Mouse (Mus musculus): Measurements from ENCODE around the gene Sbsn. TPM values are rescaled to one million over a fixed set of nuclear protein-coding genes. Genes with fewer than 3 reads are reported as not detected.

The Sbsn gene
- polyA plus RNA-seq, 2 experiments, result 0.37 TPM; not detected in 1

GRCm38 (mm10) chr7:30744022-30744598 lies 7.2 kb upstream of the Sbsn start:
- no peaks in the 10 kb centered on the region for H3K27me3 ChIP-seq (ENCODE audit: control insufficient read depth, insufficient read depth, low read length)
- 32% methylated on average over 4 of the region's 4 CpGs for WGBS (ENCODE audit: insufficient replicate concordance)
- no peak overlapping the region for H3K4me2 ChIP-seq (ENCODE audit: low read depth)
- no peak for DNase-seq (ENCODE audit: low read depth in 3 of 3, low spot score in 3 of 3)
- no peak for ATAC-seq (ENCODE audit: insufficient read depth)
- TF ChIP-seq EP300 (IDR thresholded peaks at IDR 0.05; ENCODE audit: low read depth) (no peak), CTCF (IDR thresholded peaks at IDR 0.05; ENCODE audit: low read depth) (no peak)
- no peaks in the 10 kb centered on the region for H3K36me3 ChIP-seq (replicated peaks; ENCODE audit: control insufficient read depth, insufficient read depth, low read depth)
- no peaks in the 10 kb centered on the region for H3K9me3 ChIP-seq (ENCODE audit: control insufficient read depth, low read length)
- H3K4me1 ChIP-seq (replicated peaks; ENCODE audit: control insufficient read depth in 2 of 2, insufficient read depth in 2 of 2, low read length in 1 of 2), result no peaks in the 10 kb centered on the region; a peak in 1 of 4 replicates
- no peak overlapping the region for H3K4me3 ChIP-seq (ENCODE audit: insufficient read depth in 1 of 2, low read depth in 2 of 2, low read length in 2 of 2)
- H3K9ac ChIP-seq (replicated peaks), result no peak overlapping the region
- H3K27ac ChIP-seq, result no peak overlapping the region

- Histone ChIP-seq H3K4me1 (replicated peaks; ENCODE audit: control insufficient read depth in 2 of 2, insufficient read depth in 2 of 2, low read length in 1 of 2) (no peaks in the 10 kb centered on the region; a peak in 1 of 4 replicates), H3K4me2 (ENCODE audit: low read depth) (no peak overlapping the region), H3K27me3 (ENCODE audit: control insufficient read depth, insufficient read depth, low read length) (no peaks in the 10 kb centered on the region), H3K9ac (replicated peaks) (no peak overlapping the region), H3K27ac (no peak overlapping the region), H3K9me3 (ENCODE audit: control insufficient read depth, low read length) (no peaks in the 10 kb centered on the region), H3K36me3 (replicated peaks; ENCODE audit: control insufficient read depth, insufficient read depth, low read depth) (no peaks in the 10 kb centered on the region), H3K4me3 (ENCODE audit: insufficient read depth in 1 of 2, low read depth in 2 of 2, low read length in 2 of 2) (no peak overlapping the region)
- no peak for ATAC-seq (ENCODE audit: insufficient read depth)
- no peak for DNase-seq (ENCODE audit: low read depth in 3 of 3, low spot score in 3 of 3)
- peak; percentile 52 for TF ChIP-seq CTCF (IDR thresholded peaks at IDR 0.05; ENCODE audit: low read depth)
- TF ChIP-seq EP300 (IDR thresholded peaks at IDR 0.05; ENCODE audit: low read depth), result no peak
- WGBS (ENCODE audit: insufficient replicate concordance), result 71% methylated on average over 7 of the region's 7 CpGs
Observed at GRCm38 (mm10) chr7:30747525-30748204, 3.6 kb upstream of the Sbsn start.

DNA sequence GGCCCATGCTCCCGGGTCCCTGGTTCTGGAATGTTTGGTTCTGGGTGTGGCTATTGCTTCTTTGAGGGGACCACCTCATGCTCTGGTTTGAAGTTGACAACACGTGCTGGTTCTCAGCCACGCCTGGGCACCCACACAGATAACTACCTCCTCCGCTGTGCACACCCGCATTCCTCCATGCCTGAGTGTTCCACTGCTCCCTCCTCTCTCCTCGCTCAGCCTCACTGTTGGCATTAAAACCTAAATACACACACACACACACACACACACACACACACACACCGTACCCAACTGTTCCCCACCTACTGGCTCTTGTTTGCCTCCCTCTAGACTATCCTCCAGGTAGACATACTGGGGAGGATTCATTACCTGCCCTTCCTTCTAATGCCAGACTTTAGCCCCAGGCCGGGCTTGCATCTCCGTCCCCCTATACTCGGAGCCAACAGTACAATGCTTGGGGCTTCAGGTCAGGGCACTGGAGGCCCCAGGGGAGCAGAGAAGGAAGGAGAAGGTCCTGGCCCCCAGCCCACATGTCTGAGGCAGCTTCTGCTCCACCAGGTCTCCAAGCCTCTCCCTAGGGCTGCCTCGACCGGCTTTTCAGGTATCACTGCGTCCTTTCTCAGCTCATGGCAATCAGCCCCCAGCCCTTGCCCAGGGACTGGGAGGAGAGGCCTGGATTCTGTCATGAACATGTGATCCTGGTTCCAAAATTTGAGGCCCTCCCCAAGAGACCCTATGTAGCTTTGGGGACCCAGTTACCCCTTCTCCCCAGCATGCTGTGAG lies 1.3 kb upstream of the Sbsn start:
- TF ChIP-seq EP300 (IDR thresholded peaks at IDR 0.05; ENCODE audit: low read depth) (no peak), CTCF (IDR thresholded peaks at IDR 0.05; ENCODE audit: low read depth) (no peak)
- 66% methylated on average over 13 of the region's 13 CpGs for WGBS (ENCODE audit: insufficient replicate concordance)
- H3K9ac ChIP-seq (replicated peaks), result no peak overlapping the region
- H3K4me2 ChIP-seq (ENCODE audit: low read depth), result no peak overlapping the region
- no peaks in the 10 kb centered on the region for H3K27me3 ChIP-seq (ENCODE audit: control insufficient read depth, insufficient read depth, low read length)
- DNase-seq (ENCODE audit: low read depth in 3 of 3, low spot score in 3 of 3) (no peak), ATAC-seq (ENCODE audit: insufficient read depth) (no peak)
- no peak overlapping the region for H3K4me3 ChIP-seq (ENCODE audit: insufficient read depth in 1 of 2, low read depth in 2 of 2, low read length in 2 of 2)
- H3K27ac ChIP-seq, result no peak overlapping the region
- no peaks in the 10 kb centered on the region for H3K4me1 ChIP-seq (replicated peaks; ENCODE audit: control insufficient read depth in 2 of 2, insufficient read depth in 2 of 2, low read length in 1 of 2)
- no peaks in the 10 kb centered on the region for H3K36me3 ChIP-seq (replicated peaks; ENCODE audit: control insufficient read depth, insufficient read depth, low read depth)
- no peaks in the 10 kb centered on the region for H3K9me3 ChIP-seq (ENCODE audit: control insufficient read depth, low read length)

- no peak overlapping the region for H3K27ac ChIP-seq
- ATAC-seq (ENCODE audit: insufficient read depth) (no peak), DNase-seq (ENCODE audit: low read depth in 3 of 3, low spot score in 3 of 3) (no peak)
- H3K36me3 ChIP-seq (replicated peaks; ENCODE audit: control insufficient read depth, insufficient read depth, low read depth), result no peaks in the 10 kb centered on the region
- no peak overlapping the region for H3K4me2 ChIP-seq (ENCODE audit: low read depth)
- no peak overlapping the region for H3K4me3 ChIP-seq (ENCODE audit: insufficient read depth in 1 of 2, low read depth in 2 of 2, low read length in 2 of 2)
- H3K9ac ChIP-seq (replicated peaks), result no peak overlapping the region
- TF ChIP-seq EP300 (IDR thresholded peaks at IDR 0.05; ENCODE audit: low read depth), result no peak
- TF ChIP-seq CTCF (IDR thresholded peaks at IDR 0.05; ENCODE audit: low read depth), result no peak
- WGBS (ENCODE audit: insufficient replicate concordance), result 54% methylated on average over 3 of the region's 3 CpGs
- H3K4me1 ChIP-seq (replicated peaks; ENCODE audit: control insufficient read depth in 2 of 2, insufficient read depth in 2 of 2, low read length in 1 of 2), result peaks cover 0 to 7% of the 10 kb centered on the region in 2 experiments; a peak in 1 of 4 replicates
- H3K9me3 ChIP-seq (ENCODE audit: control insufficient read depth, low read length), result no peaks in the 10 kb centered on the region
- no peaks in the 10 kb centered on the region for H3K27me3 ChIP-seq (ENCODE audit: control insufficient read depth, insufficient read depth, low read length)
Observed at GRCm38 (mm10) chr7:30757001-30757400, 5.7 kb downstream of the Sbsn start.

GRCm38 (mm10) chr7:30758853-30759252 lies 7.6 kb downstream of the Sbsn start:
- DNase-seq (ENCODE audit: low read depth in 3 of 3, low spot score in 3 of 3), result no peak
- H3K36me3 ChIP-seq (replicated peaks; ENCODE audit: control insufficient read depth, insufficient read depth, low read depth), result no peaks in the 10 kb centered on the region
- no peaks in the 10 kb centered on the region for H3K9me3 ChIP-seq (ENCODE audit: control insufficient read depth, low read length)
- TF ChIP-seq CTCF (IDR thresholded peaks at IDR 0.05; ENCODE audit: low read depth), result peak; percentile 54
- no peak for TF ChIP-seq EP300 (IDR thresholded peaks at IDR 0.05; ENCODE audit: low read depth)
- H3K4me1 ChIP-seq (replicated peaks; ENCODE audit: control insufficient read depth in 2 of 2, insufficient read depth in 2 of 2, low read length in 1 of 2), result peaks cover 0 to 7% of the 10 kb centered on the region in 2 experiments; a peak in 1 of 4 replicates
- H3K27me3 ChIP-seq (ENCODE audit: control insufficient read depth, insufficient read depth, low read length), result no peaks in the 10 kb centered on the region
- WGBS (ENCODE audit: insufficient replicate concordance), result 20% methylated on average over 4 of the region's 4 CpGs
- no peak for ATAC-seq (ENCODE audit: insufficient read depth)
- no peak overlapping the region for H3K9ac ChIP-seq (replicated peaks)
- H3K27ac ChIP-seq, result no peak overlapping the region
- no peak overlapping the region for H3K4me2 ChIP-seq (ENCODE audit: low read depth)
- H3K4me3 ChIP-seq (ENCODE audit: insufficient read depth in 1 of 2, low read depth in 2 of 2, low read length in 2 of 2), result no peak overlapping the region

Measured in liver, embryonic 14.5 days (tissue).